Mouse (Mus musculus) olfactory bulb, adult 2 months (tissue): ENCODE measurements around the gene Lrrc1.

ENCODE experiments used
- CTCF ChIP-seq: fragments of 200-500 bp; IDR thresholded peaks from 2 replicates; pipeline ENCODE4 v1.5.1; 2012; ENCODE audit warnings: low read depth, mild to moderate bottlenecking, low read length, moderate library complexity; ENCODE audit not compliant: insufficient read depth
- POLR2A ChIP-seq: fragments of 200-500 bp; IDR thresholded peaks from 2 replicates; pipeline ENCODE4 v1.6.1; 2012; ENCODE audit warnings: mild to moderate bottlenecking, low read depth, low read length, moderate library complexity; ENCODE audit not compliant: insufficient read depth

- no peak for TF ChIP-seq CTCF
- no peak for TF ChIP-seq POLR2A
These were observed 63.3 kb downstream of the Lrrc1 start for GRCm38 (mm10) chr9:77481380-77481779.
